Mouse (Mus musculus) inflammation-experienced regulatory T-cells, adult 6 months (primary cell): ENCODE data around the gene Bmpr2. TPM values are rescaled to one million over a fixed set of nuclear protein-coding genes. Genes with fewer than 3 reads are reported as not detected.

Experiments
- ATAC-seq: one replicate; pipeline ENCODE4 v1.8.0; 2017
- polyA plus RNA-seq, 3 experiments: library from polyadenylated mRNA; unstranded; fragments of 100-300 nt; shearing (Covaris generic); gene quantifications; one replicate each; pipeline ENCODE4 v1.2.1; 2017

Gene Bmpr2
- polyA plus RNA-seq, 3 experiments from 2014 or later = 2.6 to 3.5 (median 3.3) TPM

DNA sequence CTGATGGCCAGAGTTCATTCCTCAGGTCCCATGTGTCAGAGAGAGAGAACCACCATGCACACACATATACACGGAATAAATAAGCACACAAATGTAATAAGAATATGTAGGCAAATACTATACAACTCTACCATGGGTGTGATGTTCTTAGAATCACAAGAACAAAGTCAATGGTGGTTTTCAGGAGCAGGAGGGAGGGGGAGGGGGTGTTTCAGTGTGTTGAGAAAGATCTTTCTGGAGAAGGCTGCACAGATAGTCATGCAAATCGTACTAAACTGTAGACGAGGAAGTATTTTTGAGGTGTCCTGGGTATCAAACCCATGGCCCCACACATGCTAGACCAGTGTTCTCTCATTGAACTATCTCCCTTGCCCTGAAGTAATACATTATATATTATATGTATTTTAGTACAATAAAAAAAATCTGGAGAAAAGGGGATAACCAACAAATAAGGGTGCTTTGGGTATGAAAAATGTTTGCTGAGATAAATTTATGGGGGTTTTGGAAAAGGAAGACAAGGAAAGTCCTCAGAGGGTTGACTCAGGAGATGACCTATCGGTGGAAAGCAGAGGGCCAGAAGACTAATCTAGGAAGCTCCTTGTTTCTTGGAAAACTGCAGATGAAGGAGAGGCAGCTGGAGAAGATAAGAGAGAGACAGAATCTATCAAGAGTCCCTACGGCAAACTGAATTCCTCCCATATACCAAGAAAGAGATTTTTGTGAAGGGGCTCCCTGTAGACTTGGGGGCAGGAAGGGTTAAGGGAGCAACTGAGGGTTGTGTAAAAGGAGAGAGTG, 138.1 kb downstream of the Bmpr2 start:
- no peak for ATAC-seq

DNA sequence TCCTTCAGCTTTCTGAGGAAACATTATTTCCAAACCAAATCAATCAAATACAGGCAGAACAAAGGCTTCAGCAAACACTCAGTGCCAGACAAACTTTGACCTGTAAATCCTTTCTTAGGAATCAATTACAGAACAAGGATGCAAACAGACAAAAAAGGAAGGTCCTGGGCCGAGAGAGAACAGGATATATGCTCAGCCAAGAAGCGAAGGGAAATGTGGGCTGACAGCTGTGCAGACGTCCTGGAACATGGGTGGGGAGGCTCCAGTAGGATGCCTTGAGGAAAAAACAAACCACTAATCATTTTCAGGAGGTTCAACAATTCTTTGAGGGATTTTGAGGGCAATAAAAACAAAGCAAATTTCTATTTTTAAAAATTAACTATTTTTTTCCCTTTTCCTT, 139.4 kb downstream of the Bmpr2 start:
- ATAC-seq = no peak

DNA sequence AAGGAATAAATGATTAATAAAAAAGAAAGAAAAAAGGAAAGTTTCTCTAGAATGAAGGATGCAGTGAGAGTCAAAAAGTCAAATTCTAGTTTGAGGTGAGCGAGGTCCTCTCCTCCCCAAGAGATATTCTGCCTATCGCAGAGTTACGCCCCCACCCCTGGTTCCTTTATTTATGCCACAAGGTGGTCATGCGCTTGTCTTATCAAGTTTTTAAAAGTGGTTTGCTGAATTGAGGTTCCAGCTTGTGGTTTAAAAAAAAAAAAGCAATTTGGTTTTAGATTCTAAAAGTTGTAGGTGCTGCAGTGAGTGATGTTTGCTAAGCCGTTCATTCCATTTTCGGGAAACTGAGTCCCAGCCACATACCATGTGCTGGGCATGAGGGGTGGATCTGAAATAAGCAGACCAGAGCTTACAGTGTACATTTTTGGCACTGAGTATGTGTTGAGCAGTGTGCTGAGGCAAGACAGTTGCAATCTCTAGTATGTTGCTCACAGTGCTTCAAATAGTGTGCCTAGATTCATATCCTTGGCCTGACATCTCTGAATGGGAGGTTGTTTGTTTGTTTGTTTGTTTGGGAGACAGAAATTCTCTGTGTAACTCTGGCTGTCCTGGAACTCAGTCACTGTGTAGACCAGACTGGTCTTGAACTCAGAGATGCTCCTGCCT, 141.6 kb downstream of the Bmpr2 start:
- ATAC-seq = no peak

DNA sequence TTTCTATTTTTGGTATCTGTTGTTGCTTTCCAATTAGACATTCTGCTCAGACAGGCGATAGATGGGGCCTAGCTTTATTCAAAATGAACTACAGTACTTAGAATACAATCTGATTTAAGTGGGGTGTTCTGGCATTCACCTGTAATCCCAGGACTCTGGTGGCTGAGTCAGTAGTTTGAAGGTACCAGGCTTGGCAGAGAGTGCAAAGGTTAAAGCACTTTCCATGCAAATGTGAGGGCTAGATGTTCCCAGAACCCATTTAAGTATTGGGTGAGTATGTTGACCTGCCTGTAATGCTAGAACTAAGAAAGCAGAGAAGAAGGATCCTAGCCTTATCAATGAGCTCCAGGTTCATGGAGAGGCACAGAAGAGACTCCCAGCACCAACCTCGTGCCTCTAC, 142.7 kb downstream of the Bmpr2 start:
- no peak for ATAC-seq

DNA sequence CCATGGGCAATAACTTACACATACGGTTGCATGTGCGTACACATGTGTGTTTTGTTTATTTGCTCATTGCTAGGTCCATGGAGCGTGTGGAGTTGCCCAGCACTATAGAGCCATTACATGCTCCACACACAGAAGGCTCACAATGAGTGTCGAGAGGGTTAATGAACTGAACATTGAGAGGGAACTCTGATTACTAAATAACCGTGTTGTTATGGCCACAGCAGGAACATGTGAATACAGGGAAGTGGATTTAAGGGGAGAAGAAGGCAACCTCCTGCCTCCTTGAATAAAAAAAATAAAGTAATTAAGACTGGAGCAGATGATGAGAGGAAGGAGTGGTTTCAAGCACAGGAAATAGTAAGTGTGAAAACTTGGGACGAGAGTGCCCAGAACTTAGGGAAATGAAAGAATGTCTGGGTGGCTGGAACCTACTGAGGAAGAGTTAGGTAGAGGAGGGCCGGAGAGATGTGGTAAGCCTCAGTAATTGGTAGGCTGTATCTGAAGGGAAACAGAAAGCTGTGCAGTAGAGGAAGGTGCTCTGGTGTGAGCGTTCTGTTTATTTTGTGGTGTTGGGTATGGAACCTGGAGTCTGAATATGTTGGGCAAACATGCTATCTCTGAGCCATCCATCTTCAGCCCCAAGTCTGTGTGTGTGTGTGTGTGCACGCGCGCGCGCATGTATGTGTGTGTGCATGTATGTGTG, 143.8 kb downstream of the Bmpr2 start:
- no peak for ATAC-seq

DNA sequence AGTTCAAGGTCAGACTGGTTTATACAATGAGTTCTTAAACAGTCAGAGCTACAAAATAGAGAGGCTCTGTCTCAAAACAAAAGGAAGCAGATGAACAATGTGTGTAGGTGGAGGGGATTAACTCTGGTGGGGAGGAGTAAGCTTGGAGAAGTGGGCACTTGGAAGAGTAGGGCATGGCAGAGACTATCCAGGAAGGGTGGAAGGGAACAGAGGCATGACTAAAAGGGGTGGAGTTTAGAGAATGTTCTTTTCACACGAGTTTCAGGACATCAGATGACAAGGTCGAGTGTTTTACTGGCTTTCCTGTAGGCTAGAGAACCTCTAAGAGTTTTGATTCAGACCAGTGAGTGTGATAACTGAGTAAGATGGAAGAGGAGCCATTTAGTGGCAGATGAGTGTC, 144.5 kb downstream of the Bmpr2 start:
- no peak for ATAC-seq

DNA sequence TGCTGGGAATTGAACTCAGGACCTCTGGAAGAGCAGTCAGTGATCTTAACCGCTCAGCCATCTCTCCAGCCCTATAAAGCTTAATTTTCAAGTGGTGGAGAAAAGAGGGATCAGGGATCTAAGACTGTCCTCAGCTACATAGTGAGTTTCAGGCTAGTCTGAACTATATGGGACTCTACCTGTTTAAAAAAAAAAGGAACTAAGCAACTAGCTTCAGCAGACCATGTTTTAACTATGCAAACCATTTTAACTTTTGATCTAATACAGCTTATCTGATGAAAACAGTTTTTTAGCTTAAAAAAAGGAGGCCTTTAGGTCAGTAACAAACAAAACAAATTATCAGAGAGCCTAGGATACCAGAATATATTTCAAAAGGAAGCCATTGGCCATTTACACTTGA, 147.7 kb downstream of the Bmpr2 start:
- no peak for ATAC-seq

DNA sequence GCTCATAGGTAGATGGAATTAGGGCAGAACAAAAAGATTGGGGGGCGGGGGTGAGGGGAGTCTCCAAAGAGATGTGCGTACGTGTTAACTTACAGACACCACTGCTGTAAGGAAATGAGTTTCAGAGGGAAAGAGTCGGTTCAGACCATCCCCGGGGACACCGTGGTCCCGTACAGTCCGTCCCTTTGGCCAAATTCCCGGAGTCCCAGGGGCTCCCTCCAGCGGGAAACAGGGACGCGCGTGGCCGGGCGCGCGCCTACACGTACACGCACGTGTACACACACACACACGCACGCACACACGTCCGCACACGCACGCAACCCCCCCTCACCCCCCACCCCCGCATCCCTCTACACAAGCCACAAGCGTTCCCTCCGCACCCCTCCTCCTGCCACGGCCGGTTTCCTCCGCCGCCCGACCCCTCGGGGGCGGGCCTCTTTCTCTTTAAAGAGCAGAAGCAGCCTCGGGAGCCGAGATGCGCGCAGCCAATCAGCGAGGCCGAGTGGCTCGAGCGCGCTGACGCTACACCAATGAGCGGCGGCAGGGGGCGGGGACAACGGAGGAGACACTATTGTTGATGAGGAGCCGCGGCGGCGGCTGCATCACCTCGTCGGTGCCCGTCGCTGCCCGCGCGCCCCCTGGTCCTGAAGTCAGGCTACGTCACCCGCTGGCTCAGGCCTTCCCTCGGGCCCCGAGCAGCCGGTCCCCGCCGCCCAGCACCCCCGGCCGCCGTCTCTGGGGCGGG, 149.4 kb downstream of the Bmpr2 start, which contains the start of gene Fam117b:
TSS of gene Fam117b (plus strand) at position 594 of the 745 bp plus-strand sequence.
- peak; percentile 89 for ATAC-seq

DNA sequence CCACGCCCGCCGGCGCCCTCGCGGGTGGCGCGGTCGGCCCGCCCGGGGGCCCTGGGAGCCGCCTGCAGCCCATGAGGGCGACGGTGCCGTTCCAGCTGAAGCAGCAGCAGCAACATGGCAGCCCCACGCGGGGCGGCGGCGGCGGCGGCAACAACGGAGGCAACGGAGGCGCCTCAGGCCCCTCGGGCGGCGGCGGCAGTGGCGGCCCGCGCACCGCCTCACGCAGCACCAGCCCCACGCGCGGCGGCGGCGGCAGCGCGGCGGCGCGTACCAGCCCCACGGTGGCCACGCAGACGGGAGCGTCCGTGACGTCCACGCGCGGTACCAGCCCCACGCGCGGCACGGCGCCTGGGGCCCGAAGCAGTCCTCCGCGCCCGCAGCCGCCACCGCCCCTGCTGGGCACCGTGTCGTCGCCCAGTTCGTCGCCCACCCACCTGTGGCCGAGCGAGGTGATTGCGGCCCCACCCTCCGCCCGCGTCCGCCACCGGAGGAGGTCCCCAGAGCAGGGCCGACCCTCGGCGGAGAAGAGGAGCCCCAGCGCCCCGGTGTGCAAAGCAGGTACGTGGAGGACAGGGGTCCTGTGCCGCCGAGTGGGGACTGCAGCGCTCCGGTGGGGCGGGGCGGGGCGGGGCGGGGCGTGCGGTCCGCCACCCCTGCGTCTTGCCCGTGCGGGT, 150.1 kb downstream of the Bmpr2 start:
- ATAC-seq = peak; percentile 4

DNA sequence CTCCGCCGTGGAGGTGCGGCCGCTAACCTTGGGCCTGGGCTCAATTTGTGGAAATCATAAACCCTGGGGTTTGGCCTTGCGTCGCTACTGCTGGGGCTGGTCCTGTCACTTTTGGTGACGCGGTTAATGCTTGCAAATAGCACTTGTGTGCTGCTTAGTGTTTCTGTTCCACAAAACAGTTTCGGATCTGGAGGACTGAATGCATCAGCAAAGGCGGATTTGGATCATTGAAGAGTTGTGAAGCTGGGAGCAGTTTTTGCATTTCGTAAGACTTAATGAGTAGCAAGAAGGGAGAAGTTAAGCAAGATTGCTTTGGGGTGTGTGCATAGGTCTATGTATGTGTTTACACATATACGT, 150.6 kb downstream of the Bmpr2 start:
- ATAC-seq = no peak

DNA sequence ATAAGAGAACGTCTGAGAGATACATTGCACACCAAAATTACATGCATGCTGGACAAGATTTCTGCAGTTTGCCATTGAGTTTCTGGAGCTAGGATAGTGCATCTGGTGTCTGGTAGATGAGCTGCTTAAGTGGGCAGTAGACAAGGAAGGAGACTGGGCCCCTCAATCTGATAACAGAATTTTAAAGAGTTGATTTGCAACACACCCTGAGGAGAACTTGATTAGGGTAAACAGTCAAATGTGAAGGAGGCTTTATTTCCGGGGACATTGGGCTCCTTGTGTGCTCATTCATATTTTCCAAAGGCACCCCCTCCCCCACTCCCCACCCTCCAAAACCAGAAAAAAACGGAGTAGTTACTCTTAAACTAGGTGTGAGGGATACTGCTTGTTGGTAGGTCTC, 151.6 kb downstream of the Bmpr2 start:
- ATAC-seq = no peak

DNA sequence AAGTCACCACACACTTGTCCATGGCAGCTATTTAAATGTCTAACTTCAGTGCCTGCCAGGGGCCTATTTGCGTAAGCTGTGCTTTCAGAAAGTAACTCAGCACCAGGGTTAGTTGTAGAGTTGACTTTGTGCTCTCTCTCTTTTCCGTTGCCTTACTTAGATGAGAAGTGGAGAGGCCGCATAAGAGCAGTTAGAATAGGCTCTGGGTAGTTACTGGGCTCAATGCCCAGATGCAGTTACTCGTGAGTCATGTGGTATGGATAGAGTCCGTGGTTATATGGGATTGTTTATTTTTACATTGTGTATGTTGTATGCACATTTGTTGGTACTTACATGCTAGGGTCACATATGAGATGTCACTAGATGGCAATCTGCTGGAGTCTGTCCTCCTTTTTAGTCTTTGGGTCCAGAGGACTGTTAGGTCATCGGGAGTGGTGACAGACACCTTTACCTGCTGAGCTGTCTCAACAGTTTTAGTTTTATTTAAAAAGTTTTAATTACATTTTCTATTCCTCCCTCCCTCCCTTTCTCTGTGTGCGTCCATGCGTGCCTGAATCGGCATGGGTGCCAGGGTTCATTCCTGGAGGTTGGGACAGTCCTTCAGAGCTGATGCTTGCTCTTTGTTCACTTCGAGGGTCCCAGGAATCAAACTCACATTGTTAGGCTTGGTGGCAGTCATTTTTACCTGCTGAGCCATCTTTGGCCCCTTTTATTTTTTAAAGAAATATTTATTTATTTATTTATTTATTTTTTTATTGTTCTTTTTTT, 152.8 kb downstream of the Bmpr2 start:
- ATAC-seq = no peak

DNA sequence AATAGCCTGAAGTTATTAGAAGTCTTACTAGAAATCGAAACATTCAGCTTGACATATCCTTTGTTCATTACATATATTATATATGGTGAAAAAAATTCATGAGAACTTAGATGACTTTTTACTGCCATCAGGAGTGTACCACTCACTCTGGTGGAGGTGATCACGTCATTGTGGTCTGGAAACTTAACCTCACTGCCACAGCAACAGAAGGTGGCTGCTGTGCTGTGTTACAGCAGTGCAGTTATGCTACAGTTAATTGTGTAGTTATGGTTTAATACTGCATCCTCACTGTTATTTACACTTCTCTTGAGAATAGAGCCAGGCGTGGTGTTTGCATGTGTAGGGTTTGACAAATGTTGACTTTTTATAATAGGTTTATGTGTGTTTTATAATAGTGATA, 154.2 kb downstream of the Bmpr2 start:
- ATAC-seq = peak; percentile 47

DNA sequence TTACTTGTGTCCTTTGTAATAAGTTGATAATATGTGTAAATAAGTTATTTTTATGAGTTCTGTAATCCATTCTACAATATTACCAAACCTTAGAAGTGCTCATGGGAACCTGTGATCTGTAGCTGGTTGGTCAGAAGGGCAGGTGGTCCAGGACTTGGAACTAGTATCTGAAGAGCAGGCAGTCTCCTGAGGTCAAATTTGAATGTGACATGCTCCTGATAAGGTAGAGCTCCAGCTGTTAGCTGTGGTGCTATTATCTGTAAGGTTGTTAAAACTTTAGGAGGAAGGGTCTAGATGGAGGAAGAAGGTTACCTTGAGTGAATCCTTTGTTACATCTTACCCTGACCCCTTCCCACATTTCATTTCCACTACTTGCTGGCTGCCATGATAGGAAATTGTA, 154.9 kb downstream of the Bmpr2 start:
- no peak for ATAC-seq

DNA sequence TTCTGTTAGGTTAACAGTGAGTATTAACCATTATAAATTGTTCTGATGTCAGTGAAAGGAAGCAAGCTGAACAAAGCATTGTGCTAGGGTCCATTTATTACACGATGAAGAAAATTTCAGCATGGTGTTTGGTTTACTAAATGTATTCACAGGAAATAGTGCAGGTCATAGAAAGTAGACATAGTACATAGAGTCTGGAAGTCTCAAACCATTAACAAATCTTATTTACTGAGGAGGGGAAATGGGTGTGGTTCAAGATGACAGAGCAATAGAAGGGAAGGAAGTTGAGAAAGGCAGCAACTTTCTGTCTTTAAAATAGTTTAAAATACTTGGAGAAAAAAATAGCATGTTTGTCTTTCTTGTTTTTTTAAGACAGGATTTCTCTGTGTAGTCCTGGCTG, 160.0 kb downstream of the Bmpr2 start:
- ATAC-seq = peak; percentile 82

DNA sequence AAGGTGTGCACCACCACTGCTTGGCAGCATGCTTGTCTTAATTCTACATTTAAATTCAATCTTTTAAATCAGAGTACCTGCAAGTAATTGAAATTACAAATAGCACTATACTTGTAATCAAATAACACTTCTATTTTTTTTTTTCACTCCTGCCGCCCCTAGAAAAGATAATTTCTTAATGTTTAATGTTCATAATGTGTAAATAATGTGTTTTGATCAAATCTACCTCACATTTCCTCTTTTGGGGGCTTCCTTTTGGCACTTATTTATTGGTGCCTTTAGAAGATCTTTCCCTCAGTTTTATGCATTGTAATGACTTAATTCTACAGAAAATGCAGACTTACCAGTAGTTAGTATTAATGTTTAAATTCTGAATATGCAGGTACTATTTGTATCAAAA, 160.5 kb downstream of the Bmpr2 start:
- ATAC-seq = no peak

DNA sequence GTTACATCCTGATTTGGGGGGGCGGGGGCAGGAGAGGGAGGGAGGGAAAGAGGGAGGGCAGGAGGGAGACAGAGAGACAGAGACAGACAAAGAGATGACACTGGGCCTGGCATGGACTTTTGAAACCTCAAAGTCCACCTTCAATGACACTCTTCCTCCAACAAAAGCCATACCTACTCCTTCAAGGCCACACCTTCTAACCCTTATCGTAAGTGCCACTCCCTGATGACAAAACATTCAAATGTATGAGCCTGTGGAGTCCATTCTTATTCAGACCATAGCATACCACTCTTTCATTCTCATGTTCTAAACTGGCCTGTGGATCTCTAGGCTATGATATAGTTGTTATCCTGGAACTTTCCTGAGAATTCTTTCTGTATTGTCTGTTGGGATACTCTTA, 161.2 kb downstream of the Bmpr2 start:
- ATAC-seq = no peak

DNA sequence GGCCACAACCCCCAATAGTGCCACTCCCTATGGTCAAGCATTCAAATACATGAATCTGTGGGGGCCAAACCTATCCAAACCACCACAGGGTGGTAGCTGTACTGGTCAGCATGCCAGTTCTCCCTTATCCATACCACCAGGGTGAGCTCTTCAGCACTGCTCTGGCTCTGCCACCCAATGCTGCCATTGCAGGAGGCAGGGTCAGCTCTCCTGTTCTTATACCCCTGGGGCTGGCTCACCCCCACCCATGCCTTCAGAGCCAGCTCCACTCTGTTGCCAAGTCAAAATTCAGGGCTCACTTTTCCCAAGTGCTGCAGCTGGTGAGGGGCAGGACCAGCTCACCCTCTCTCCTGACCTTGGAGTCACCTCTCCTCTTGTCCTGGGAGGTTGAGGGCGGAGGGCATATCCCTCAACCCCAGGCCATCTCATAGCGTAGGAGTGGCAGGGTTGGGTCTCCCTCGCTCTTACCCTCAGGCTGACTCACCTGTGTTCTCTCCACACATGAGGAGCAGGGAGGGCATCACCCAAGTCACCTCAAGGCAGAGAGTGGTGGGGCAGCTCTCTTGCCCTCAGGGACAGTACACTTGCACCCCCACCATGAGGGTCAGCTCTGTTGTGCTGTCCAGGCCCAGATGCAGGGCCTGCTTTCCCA, 162.9 kb downstream of the Bmpr2 start:
- no peak for ATAC-seq

DNA sequence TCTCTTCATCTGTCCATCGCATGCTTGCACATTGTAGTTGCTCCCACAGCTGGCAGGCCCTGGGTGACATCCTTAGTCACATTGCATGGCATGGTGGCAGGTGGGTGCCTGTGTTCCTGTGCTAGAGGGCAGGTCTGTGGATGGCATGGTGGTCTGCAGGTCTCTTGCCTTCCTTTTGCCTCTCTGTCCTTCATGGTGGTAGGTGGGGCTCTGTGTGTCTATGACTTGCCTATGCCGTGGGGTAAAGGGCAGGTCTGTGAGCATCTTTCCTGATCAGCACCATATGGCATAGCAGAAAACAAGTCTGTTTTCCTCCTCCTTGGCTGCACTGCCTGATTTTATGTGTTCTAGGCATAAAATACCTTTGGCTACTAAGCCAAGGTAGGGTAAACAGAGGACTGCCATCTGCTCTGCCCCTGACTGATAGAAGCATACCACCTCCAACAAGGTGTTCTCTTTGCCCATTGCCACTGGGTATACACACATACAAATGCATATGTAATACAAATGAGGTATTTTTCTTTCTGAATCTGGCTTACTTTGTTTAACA, 164.0 kb downstream of the Bmpr2 start:
- no peak for ATAC-seq
